Mouse (Mus musculus): ENCODE data around the gene Rspry1. TPM values are rescaled to one million over a fixed set of nuclear protein-coding genes. Genes with fewer than 3 reads are reported as not detected.

Rspry1 gene
- total RNA-seq, 2 experiments from 2014 or later, result 12.4 to 12.7 TPM

GRCm38 (mm10) chr8:94680414-94680813 lies 78.7 kb downstream of the Rspry1 start:
- intact Hi-C loops (cut with DNase I), result loop anchor here (10.0 kb wide), 1 partner anchor 346 kb away; no protein-coding TSS in a partner anchor

DNA sequence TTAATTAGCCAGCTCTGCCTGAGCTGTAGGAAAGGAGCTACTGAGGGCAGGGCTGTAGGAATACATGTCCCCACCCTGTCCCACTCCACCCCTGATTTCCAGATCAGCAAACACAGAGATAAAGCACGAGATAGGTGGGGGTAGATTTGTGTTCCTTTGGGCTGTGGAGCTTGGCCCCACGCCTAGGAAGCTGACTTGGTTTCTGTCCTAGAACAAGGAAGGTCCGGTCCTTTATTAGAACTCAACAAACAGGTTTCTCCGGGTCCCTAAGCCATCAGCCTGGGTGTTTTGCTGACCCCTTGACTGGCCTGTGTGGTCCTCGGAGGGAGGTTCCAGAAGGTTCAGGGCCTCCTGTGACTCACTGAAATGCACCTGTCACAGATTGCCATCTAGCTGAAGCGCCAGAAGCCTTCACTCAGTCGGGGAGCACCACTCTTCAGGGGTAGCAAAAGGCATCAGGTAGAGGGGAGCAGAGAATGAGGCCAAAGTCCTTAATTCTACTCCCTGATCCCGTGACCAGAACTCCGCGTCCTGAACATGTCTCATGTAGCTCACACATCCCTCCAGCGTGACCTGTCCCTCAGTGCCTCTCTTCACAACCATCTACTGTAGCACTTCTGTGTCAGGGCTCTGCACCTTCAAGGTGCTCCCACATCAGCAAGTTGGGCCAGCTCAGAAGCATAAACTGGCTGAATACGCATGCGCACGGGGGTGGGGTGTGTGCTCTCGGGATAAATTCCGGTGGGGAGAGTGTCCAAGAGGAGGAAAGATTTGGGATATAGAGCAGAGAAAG lies 81.2 kb downstream of the Rspry1 start:
- intact Hi-C loops (cut with DNase I), result loop anchor here (10.0 kb wide), 1 partner anchor 348 kb away; no protein-coding TSS in a partner anchor
- no peak for DNase-seq

More at GRCm38 (mm10) chr8:94680414-94680813, 78.7 kb downstream of the Rspry1 start:
- DNase-seq, result no peak

GRCm38 (mm10) chr8:94684287-94684686 lies 82.5 kb downstream of the Rspry1 start:
- intact Hi-C loops (cut with DNase I), result loop anchor here (10.0 kb wide), 1 partner anchor 349 kb away; no protein-coding TSS in a partner anchor
- no peak for DNase-seq

GRCm38 (mm10) chr8:94685953-94686352 lies 84.2 kb downstream of the Rspry1 start:
- no peak for DNase-seq
- intact Hi-C loops (cut with DNase I), result loop anchor here (10.0 kb wide), 1 partner anchor 351 kb away; no protein-coding TSS in a partner anchor

DNA sequence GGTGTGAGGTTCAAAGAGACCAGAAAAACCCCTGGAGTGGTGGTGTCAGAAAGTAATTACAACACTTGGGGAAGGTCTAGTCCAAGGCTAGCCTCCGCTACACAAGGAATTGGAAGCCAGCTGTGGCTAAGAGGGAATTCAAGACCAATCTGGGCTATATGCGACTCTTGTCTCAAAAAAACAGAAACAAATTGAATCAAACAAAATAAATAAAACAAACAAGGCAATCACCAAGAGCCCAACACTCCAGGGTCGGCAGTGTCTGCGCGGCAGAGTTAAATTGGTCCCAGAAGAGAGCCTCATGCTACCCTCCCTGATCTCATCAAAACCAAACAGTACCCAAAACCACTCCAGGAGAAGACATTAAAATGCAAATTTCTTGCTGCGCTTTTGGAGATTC lies 93.0 kb downstream of the Rspry1 start:
- no peak for DNase-seq
- intact Hi-C loops (cut with DNase I), result no loop called here

DNA sequence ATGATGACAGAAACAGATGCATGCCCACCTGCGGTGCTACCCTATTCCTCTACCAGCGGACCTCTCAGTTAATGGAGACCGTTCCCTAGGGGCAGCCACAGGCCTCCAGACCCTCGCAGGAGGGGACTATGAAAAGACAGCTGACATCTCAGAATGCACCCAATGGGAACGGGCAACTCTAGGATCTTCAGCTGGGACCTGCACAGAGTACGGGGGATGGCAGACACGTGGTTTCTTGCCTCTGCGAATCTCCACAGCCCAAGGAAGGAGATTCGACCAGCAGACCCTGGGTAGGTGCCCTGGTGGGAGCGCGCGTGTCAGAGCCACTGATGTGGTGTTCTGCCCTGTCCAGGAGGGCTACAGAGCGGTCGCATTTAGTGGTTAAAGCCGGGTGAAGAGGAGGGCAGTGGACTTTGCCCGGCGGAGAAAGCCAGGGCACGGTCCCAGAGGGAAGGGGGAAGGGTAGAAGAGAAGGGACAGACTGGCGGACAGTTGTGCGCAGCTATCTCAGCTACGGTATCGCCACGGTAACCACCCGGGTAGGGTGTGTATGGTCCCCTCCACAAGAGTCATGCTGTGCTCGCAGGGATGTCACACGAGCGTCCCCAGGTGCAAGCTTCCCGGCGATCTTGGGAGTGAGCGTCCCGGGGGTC lies 93.7 kb downstream of the Rspry1 start:
- DNase-seq, result no peak
- intact Hi-C loops (cut with DNase I), result no loop called here

DNA sequence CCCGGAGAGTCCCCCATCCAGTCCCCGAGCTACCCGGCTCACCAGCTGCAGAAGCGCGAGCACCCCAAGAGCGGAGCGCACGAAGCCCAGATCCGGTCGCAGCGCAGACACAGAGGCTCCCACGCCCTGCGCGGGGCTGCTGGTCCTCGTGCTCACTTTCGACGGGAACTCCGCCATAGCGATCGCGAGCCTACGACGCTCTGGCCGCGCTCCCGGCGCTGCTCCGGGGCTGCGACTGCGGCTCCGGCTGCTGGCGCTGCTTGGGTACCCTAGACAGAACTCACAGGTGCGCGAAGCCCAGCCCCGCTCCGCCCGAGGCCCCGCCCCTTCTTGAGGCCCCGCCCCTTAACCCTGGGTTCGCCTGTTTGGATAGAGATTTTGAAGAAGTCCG lies 94.3 kb downstream of the Rspry1 start, which contains the start of gene Pllp:
Gene Pllp (minus strand): TSS at position 285 of the 391 bp plus-strand sequence.
- intact Hi-C loops (cut with DNase I), result no loop called here
- no peak for DNase-seq

- DNase-seq, result no peak
- intact Hi-C loops (cut with DNase I), result no loop called here
These were observed 94.8 kb downstream of the Rspry1 start for GRCm38 (mm10) chr8:94696566-94696965.

GRCm38 (mm10) chr8:94697956-94698355 lies 96.2 kb downstream of the Rspry1 start:
- no peak for DNase-seq
- intact Hi-C loops (cut with DNase I), result no loop called here

GRCm38 (mm10) chr8:94699366-94699765 lies 97.6 kb downstream of the Rspry1 start:
- intact Hi-C loops (cut with DNase I), result no loop called here
- DNase-seq, result no peak

- DNase-seq, result no peak
- intact Hi-C loops (cut with DNase I), result no loop called here
These were observed 98.7 kb downstream of the Rspry1 start for GRCm38 (mm10) chr8:94700421-94700935.

- no peak for DNase-seq
- intact Hi-C loops (cut with DNase I), result loop anchor here (2.0 kb wide), 3 partner anchors 35 to 173 kb away; partner anchors contain the start of gene Arl2bp
These were observed 100.4 kb downstream of the Rspry1 start for GRCm38 (mm10) chr8:94702156-94702555.

GRCm38 (mm10) chr8:94702844-94703813 lies 101.4 kb downstream of the Rspry1 start:
- intact Hi-C loops (cut with DNase I), result loop anchor here (1.0 to 2.0 kb wide), 4 partner anchors 36 to 211 kb away; partner anchors contain the start of gene Arl2bp
- peak; percentile 79 to 82 for DNase-seq

- DNase-seq, result peak; percentile 99
- intact Hi-C loops (cut with DNase I), result loop anchor here (1.0 to 2.0 kb wide), 6 partner anchors 37 to 212 kb away; partner anchors contain the start of gene Arl2bp
These were observed 102.4 kb downstream of the Rspry1 start for GRCm38 (mm10) chr8:94703972-94704668.

DNA sequence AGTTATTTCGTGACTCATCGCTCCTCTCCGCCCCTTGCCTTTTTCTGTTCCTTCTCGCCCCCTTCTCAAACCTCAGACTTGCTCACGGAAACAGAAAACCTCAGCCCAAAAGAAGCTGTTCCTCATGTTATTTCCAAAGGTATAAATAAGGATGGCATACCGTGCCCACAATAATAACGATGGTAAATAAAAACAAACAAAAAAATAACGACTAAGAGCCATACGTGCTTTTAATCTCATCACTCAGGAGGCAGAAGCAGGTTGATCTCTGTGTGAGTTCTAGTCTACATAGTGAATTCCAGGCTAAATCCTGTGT lies 102.9 kb downstream of the Rspry1 start:
- intact Hi-C loops (cut with DNase I), result loop anchor here (1.0 to 2.0 kb wide), 2 partner anchors 108 to 204 kb away; no protein-coding TSS in a partner anchor
- DNase-seq, result no peak

DNA sequence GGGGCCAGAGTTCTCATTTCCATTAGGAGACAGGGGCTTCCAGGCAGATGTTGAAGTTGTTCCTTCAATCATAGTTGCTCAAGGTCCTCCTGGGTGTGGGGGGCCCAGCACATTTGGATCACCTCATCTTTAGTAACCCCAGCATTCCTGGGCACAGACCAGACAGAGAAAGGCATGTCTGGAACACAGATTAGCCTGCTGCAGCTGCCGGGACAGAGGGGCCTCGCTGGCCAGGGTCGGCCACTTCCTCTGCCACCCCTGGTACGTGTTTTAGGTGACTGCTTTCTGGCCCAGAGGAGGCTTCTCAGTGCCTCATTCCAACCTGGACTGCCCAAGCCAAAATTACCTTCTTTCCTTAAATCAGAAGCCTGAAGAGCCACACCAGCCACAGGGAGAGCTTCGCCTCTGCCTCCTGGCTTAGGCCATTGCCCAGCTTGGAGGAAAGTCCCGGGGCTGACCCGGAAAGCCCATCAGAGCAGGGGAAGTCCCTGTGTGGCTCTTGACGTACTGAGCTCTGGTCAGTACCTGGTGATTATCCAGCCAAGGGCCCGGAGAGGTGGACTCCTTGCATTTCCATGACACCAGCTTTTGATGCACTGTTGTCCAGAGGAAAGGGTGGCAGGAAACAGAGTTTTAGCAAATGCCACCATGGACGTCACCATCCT lies 104.0 kb downstream of the Rspry1 start:
- DNase-seq, result no peak
- intact Hi-C loops (cut with DNase I), result loop anchor here (2.0 kb wide), 1 partner anchor 203 kb away; no protein-coding TSS in a partner anchor

DNA sequence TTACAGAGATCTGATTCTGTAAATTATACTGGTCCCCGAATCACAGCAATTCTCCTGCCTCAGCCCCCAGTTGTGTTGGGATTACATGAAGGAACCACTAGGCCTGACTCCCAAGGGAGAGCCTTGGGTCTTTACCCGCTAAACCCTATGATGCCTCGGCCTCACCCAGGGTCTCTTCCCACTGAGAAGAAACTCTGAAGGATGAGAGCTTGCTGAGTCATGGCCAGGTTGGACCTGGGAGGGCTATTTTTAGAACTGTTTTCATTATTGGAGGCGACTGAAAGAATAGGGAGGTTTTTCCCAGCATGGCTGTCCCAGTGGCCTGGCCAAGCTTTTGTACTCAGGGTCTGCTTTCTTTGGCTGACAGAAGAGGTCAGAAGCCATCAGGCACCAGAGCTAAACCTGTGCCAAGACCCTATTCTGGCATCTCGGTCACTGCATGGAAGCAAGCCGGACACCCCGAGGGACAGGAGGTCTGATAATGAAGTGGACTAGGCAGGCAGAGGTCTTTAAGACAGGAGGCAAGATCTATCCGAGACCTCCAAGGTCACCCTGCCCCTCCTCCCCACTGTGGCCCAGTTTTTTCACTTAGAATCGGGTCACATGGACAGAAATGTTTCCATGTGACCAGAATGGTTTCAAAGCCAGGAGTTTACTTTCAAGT lies 105.1 kb downstream of the Rspry1 start:
- DNase-seq, result peak; percentile 27 to 37
- intact Hi-C loops (cut with DNase I), result no loop called here

Measured in heart, postnatal 36 days (tissue).